Mouse (Mus musculus) heart, postnatal 0 days (tissue): ENCODE data around the gene Hoxc12.

Source experiments
- CTCF ChIP-seq: IDR thresholded peaks from 2 replicates; pipeline ENCODE4 v1.5.1; 2016; ENCODE audit warnings: antibody characterized with exemption, control low read depth, low read depth
- EP300 ChIP-seq: IDR thresholded peaks from 2 replicates; pipeline ENCODE4 v1.6.1; 2016; ENCODE audit warnings: antibody characterized with exemption, low read depth

DNA sequence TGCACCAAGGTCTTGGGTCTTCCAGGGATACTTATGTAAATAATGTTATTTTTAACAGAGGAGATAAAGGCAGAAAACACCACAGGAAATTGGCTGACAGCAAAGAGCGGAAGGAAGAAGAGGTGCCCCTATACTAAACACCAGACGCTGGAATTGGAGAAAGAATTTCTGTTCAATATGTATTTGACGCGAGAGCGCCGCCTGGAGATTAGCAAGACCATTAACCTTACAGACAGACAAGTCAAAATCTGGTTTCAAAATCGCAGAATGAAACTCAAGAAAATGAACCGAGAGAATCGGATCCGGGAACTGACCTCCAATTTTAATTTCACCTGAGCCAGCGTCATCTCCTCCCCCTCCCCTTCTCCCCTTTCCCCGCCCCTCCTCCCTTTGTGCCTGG is 34.2 kb downstream of the Hoxc12 start:
- TF ChIP-seq CTCF: 0 out of 2 replicates have a peak, but pooled peaks have one; percentile 4
- TF ChIP-seq EP300: no peak
